Mouse (Mus musculus): ENCODE measurements around the gene Samd7. TPM values are rescaled to one million over a fixed set of nuclear protein-coding genes. Genes with fewer than 3 reads are reported as not detected.

The Samd7 gene
- polyA plus RNA-seq, 1 experiment from 2014 or later: not detected

- H3K9ac ChIP-seq (replicated peaks; ENCODE audit: low read length): peak within 1 kb of the TSS; percentile 89
- H3K4me3 ChIP-seq (ENCODE audit: low read depth, low read length): peak within 1 kb of the TSS; percentile 75
- no peaks in the 10 kb centered on the region for H3K9me3 ChIP-seq (replicated peaks; ENCODE audit: control insufficient read depth, low read length)
- peak within 1 kb of the TSS; percentile 51 for H3K4me2 ChIP-seq (ENCODE audit: low read depth, low read length)
- H3K4me1 ChIP-seq (ENCODE audit: control insufficient read depth, insufficient read depth, low read length): no peaks in the 10 kb centered on the region
- H3K27ac ChIP-seq (replicated peaks; ENCODE audit: low read depth, low read length): peak within 1 kb of the TSS; percentile 83
- ATAC-seq (replicated peaks; ENCODE audit: insufficient number of reproducible peaks, low FRiP score, low TSS enrichment, low read depth): peak; percentile 96
- peak; percentile 94 for DNase-seq (ENCODE audit: low spot score)
- no peaks in the 10 kb centered on the region for H3K27me3 ChIP-seq (ENCODE audit: control insufficient read depth, insufficient read depth, low read length)
- H3K36me3 ChIP-seq (replicated peaks; ENCODE audit: control insufficient read depth, insufficient read depth, low read depth, low read length): no peaks in the 10 kb centered on the region; the same call in 1 of the 2 replicates
- WGBS: under 1% methylated on average over 54 of the region's 62 CpGs
These were observed 46.8 kb downstream of the Samd7 start, which contains the start of gene Sec62 for GRCm38 (mm10) chr3:30792737-30793402. Gene Sec62 (plus strand): TSS chr3:30792875.

GRCm38 (mm10) chr3:30793403-30794221 lies 47.5 kb downstream of the Samd7 start:
- Histone ChIP-seq H3K27ac (replicated peaks; ENCODE audit: low read depth, low read length) (peak overlapping the region; percentile 83), H3K27me3 (ENCODE audit: control insufficient read depth, insufficient read depth, low read length) (no peaks in the 10 kb centered on the region), H3K36me3 (replicated peaks; ENCODE audit: control insufficient read depth, insufficient read depth, low read depth, low read length) (no peaks in the 10 kb centered on the region; the same call in 1 of the 2 replicates), H3K4me1 (ENCODE audit: control insufficient read depth, insufficient read depth, low read length) (no peaks in the 10 kb centered on the region), H3K4me3 (ENCODE audit: low read depth, low read length) (peak overlapping the region; percentile 75), H3K9ac (replicated peaks; ENCODE audit: low read length) (peak overlapping the region; percentile 89), H3K9me3 (replicated peaks; ENCODE audit: control insufficient read depth, low read length) (no peaks in the 10 kb centered on the region), H3K4me2 (ENCODE audit: low read depth, low read length) (peak overlapping the region; percentile 51)
- DNase-seq (ENCODE audit: low spot score) (peak; percentile 38), ATAC-seq (replicated peaks; ENCODE audit: insufficient number of reproducible peaks, low FRiP score, low TSS enrichment, low read depth) (peak; percentile 90)
- WGBS: under 1% methylated on average over 60 of the region's 75 CpGs

GRCm38 (mm10) chr3:30802171-30802570 lies 56.1 kb downstream of the Samd7 start:
- no peak overlapping the region for H3K4me3 ChIP-seq (ENCODE audit: low read depth, low read length)
- H3K27me3 ChIP-seq (ENCODE audit: control insufficient read depth, insufficient read depth, low read length): no peaks in the 10 kb centered on the region
- no peak for DNase-seq (ENCODE audit: low spot score)
- no peak for ATAC-seq (replicated peaks; ENCODE audit: insufficient number of reproducible peaks, low FRiP score, low TSS enrichment, low read depth)
- no peak overlapping the region for H3K27ac ChIP-seq (replicated peaks; ENCODE audit: low read depth, low read length)
- H3K9ac ChIP-seq (replicated peaks; ENCODE audit: low read length): no peak overlapping the region
- H3K36me3 ChIP-seq (replicated peaks; ENCODE audit: control insufficient read depth, insufficient read depth, low read depth, low read length): peaks cover 5% of the 10 kb centered on the region
- H3K4me1 ChIP-seq (ENCODE audit: control insufficient read depth, insufficient read depth, low read length): no peaks in the 10 kb centered on the region
- no peaks in the 10 kb centered on the region for H3K9me3 ChIP-seq (replicated peaks; ENCODE audit: control insufficient read depth, low read length)
- 88% methylated on average over 3 of the region's 3 CpGs for WGBS
- no peak overlapping the region for H3K4me2 ChIP-seq (ENCODE audit: low read depth, low read length)

- no peak overlapping the region for H3K9ac ChIP-seq (replicated peaks; ENCODE audit: low read length)
- ATAC-seq (replicated peaks; ENCODE audit: insufficient number of reproducible peaks, low FRiP score, low TSS enrichment, low read depth) (no peak), DNase-seq (ENCODE audit: low spot score) (no peak)
- no peak overlapping the region for H3K4me2 ChIP-seq (ENCODE audit: low read depth, low read length)
- 75% methylated on average over 3 of the region's 3 CpGs for WGBS
- no peak overlapping the region for H3K27ac ChIP-seq (replicated peaks; ENCODE audit: low read depth, low read length)
- no peak overlapping the region for H3K4me3 ChIP-seq (ENCODE audit: low read depth, low read length)
- no peaks in the 10 kb centered on the region for H3K4me1 ChIP-seq (ENCODE audit: control insufficient read depth, insufficient read depth, low read length)
- H3K9me3 ChIP-seq (replicated peaks; ENCODE audit: control insufficient read depth, low read length): no peaks in the 10 kb centered on the region
- H3K36me3 ChIP-seq (replicated peaks; ENCODE audit: control insufficient read depth, insufficient read depth, low read depth, low read length): peaks cover 6% of the 10 kb centered on the region
- no peaks in the 10 kb centered on the region for H3K27me3 ChIP-seq (ENCODE audit: control insufficient read depth, insufficient read depth, low read length)
These were observed 66.8 kb downstream of the Samd7 start for GRCm38 (mm10) chr3:30812881-30813280.

Other genes with a start within 250 kb of the Samd7 start
- 46.3 and 48.4 TPM in 2 replicates for gene Mecom, start 198.3 kb upstream of the Samd7 start, polyA plus RNA-seq (2014; fragmentation: Nextera tagmentation; extraction: Ambion mirVana)
- gene Actrt3, start 146.4 kb upstream of the Samd7 start, polyA plus RNA-seq (2014; fragmentation: Nextera tagmentation; extraction: Ambion mirVana): 0.10 and 0.24 TPM in 2 replicates
- gene Mynn, start 144.2 kb upstream of the Samd7 start, polyA plus RNA-seq (2014; fragmentation: Nextera tagmentation; extraction: Ambion mirVana): 38.7 and 41.6 TPM in 2 replicates
- gene Lrriq4, start 101.8 kb upstream of the Samd7 start, polyA plus RNA-seq (2014; fragmentation: Nextera tagmentation; extraction: Ambion mirVana): not detected in 2 replicates
- gene Lrrc34, start 98.4 kb upstream of the Samd7 start, polyA plus RNA-seq (2014; fragmentation: Nextera tagmentation; extraction: Ambion mirVana): 2.6 and 2.7 TPM in 2 replicates
- not detected in 2 replicates for gene Lrrc31, start 46.5 kb upstream of the Samd7 start, polyA plus RNA-seq (2014; fragmentation: Nextera tagmentation; extraction: Ambion mirVana)
- gene Sec62, start 46.6 kb downstream of the Samd7 start, polyA plus RNA-seq (2014; fragmentation: Nextera tagmentation; extraction: Ambion mirVana): 64.7 and 68.2 TPM in 2 replicates
- 1.7 and 3.2 TPM in 2 replicates for gene Gpr160, start 109.7 kb downstream of the Samd7 start, polyA plus RNA-seq (2014; fragmentation: Nextera tagmentation; extraction: Ambion mirVana)
- 4.0 and 4.4 TPM in 2 replicates for gene Phc3, start 223.1 kb downstream of the Samd7 start, polyA plus RNA-seq (2014; fragmentation: Nextera tagmentation; extraction: Ambion mirVana)
- 51.4 and 57.1 TPM in 2 replicates for gene Prkci, start 249.5 kb downstream of the Samd7 start, polyA plus RNA-seq (2014; fragmentation: Nextera tagmentation; extraction: Ambion mirVana)

Data from embryonic facial prominence, embryonic 11.5 days (tissue).